Mouse (Mus musculus): ENCODE results near the gene Acsf3. TPM values are rescaled to one million over a fixed set of nuclear protein-coding genes. Genes with fewer than 3 reads are reported as not detected.
A peak's percentile ranks its signal among the peaks of the same experiment; 100 is the strongest.

Acsf3 gene
- total RNA-seq, 2 experiments from 2014 or later = 14.8 to 22.0 TPM

- no peak for DNase-seq (ENCODE audit: extremely low spot score in 1 of 2, low spot score in 1 of 2)
These were observed 31.8 kb downstream of the Acsf3 start for GRCm38 (mm10) chr8:122806956-122807538.

DNA sequence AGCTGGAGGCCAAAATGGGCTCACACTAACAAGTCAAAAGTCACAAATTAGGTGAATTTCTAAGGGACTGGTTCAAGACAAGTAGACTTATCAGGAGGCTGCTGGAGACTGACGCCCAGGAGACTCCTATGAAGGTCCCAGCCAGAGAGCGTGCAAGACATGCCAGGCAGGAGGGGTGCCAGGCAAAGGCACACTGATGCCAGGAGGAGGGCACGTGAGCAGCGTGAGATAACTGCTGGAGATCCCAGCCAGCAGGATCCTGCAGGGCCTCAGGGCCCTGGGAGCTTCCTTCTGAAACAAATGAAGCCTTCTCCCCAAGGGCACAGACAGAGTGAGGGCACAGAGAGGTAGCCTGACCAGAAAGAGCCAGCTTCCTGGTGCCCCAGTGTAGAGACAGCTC, 32.6 kb downstream of the Acsf3 start:
- no peak for DNase-seq (ENCODE audit: extremely low spot score in 1 of 2, low spot score in 1 of 2)

GRCm38 (mm10) chr8:122810376-122810775, 35.1 kb downstream of the Acsf3 start:
- DNase-seq (ENCODE audit: extremely low spot score in 1 of 2, low spot score in 1 of 2) = no peak

- DNase-seq (ENCODE audit: extremely low spot score in 1 of 2, low spot score in 1 of 2) = no peak
These were observed 36.7 kb downstream of the Acsf3 start for GRCm38 (mm10) chr8:122811870-122812494.

DNA sequence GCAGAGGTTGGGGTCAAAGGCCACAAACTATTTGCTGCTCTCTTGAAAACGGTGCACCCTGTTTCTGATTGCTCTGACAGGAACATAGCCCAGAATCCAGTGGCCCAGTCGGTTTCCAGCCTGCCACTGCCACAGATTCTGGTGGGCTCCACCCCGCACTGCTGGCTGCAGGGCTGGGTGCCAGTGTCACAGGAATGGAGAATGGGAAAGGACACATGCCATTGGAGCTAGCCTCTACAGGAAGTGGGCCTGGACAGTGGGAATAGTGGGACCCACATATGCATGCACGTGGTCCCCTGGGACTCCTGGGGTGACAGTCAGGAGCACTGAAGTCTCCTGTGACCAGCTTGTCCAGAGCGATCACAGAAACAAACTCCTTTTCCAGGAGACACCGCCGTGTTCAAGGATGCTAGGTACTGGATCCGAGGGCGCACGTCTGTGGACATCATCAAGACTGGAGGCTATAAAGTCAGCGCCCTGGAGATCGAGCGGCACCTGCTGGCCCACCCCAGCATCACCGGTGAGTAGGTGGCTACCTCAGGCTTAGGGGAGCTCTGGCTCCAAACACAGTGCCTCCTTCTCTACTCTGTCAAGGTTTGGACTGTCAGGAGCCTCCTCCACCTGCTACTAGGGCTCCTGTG, 37.4 kb downstream of the Acsf3 start:
- DNase-seq (ENCODE audit: extremely low spot score in 1 of 2, low spot score in 1 of 2) = no peak

GRCm38 (mm10) chr8:122814608-122815007, 39.3 kb downstream of the Acsf3 start:
- DNase-seq (ENCODE audit: extremely low spot score in 1 of 2, low spot score in 1 of 2) = no peak

GRCm38 (mm10) chr8:122816965-122817364, 41.7 kb downstream of the Acsf3 start:
- no peak for DNase-seq (ENCODE audit: extremely low spot score in 1 of 2, low spot score in 1 of 2)

DNA sequence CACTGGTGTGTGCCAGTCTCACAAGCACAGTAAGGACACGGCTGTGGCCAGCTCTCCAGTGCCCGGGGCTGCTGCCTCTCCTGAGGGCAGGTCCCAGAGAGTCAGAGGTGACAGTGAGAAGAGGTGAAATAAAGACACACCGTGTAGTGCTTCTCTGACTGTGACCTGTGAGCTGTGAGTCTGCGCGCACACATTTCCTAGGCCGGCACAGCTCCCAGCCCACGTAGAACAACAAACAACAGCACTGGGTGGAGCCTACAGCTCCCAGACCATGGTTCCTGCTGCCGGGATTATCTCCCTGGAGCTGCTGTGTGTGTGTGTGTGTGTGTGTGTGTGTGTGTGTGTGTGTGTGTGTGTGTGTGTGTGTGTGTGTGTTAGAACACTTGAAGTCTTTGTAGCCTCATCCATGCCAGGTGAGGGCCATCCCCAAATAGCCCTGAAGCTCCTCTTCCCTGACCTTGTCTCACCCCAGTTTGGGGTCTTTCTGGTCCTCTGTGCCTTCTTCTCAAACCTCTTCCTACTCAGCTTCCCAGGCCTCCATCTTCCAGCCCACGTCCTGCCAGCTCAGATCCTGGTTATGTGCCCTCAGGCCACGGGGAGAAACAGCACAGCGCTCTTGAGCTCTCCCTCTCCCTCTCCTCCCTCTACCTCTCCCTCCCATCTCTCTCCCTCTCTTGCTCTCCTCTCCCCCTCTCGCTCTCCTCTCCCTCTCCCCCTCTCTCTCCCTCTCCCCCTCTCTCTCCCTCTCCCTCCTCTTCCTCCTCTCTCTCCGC, 42.6 kb downstream of the Acsf3 start:
- DNase-seq (ENCODE audit: extremely low spot score in 1 of 2, low spot score in 1 of 2) = no peak

GRCm38 (mm10) chr8:122819776-122820175, 44.5 kb downstream of the Acsf3 start:
- DNase-seq (ENCODE audit: extremely low spot score in 1 of 2, low spot score in 1 of 2) = no peak

DNA sequence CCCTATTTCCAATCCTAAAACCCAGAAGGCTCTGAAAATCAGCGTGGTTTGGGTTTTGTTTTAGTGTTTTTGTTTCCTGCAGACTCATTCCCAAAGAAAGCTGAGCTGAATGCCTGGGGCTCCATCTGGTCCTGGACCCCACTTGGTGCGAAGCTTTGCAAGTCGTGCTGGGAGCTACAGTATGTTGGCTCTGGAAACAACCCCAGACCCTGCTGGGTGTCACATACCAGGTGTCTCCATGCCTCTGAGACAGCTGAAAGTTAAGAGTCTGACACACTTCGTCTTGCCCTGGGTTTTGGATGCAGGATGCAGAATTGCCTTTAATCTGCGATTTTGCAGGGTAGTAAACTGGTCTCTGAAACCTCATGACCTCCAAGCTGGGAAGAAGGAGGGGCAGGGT, 49.3 kb downstream of the Acsf3 start:
- DNase-seq (ENCODE audit: extremely low spot score in 1 of 2, low spot score in 1 of 2) = no peak

GRCm38 (mm10) chr8:122824986-122825385, 49.7 kb downstream of the Acsf3 start:
- DNase-seq (ENCODE audit: extremely low spot score in 1 of 2, low spot score in 1 of 2) = no peak

DNA sequence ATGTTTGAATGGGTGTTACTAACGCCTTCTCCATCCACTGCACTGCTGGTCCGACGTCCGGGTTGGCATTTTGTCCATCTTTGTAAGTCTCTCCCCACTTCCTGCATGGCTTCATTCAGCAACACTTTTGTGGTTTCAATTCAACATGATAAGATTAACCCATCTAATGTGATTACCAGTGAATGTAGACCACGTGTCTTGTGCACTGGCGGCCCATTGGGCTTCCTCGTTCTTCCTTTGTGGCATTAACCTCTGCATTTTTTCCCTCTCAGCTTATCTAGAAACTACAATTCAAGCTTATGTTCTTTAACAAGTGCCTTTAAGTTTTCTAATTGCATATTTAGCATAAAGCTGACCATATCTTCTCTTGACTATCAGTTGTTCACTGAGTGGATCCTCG, 50.1 kb downstream of the Acsf3 start:
- DNase-seq (ENCODE audit: extremely low spot score in 1 of 2, low spot score in 1 of 2) = no peak

DNA sequence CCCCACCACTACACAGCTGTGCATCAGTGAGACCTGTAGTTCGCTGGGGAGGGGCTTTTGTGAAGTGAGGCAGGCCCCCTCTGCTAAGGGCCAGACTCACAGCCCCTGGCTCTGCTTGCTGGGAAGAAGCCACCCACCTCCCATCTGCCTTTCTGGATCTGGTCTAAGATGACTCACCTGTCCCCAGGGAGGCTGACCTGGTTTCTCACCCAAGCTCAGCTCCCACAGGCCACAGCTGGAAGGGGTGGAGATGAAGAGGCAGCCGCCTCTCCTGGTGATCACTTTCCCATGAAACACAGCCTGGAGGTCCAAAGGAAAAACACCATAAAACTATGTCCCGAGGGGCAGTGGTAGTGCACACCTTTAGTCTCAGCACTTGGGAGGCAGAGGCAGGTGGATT, 54.1 kb downstream of the Acsf3 start:
- no peak for DNase-seq (ENCODE audit: extremely low spot score in 1 of 2, low spot score in 1 of 2)

- DNase-seq (ENCODE audit: extremely low spot score in 1 of 2, low spot score in 1 of 2) = peak; percentile 97 to 100
These were observed 55.2 kb downstream of the Acsf3 start for GRCm38 (mm10) chr8:122830349-122831061.

DNA sequence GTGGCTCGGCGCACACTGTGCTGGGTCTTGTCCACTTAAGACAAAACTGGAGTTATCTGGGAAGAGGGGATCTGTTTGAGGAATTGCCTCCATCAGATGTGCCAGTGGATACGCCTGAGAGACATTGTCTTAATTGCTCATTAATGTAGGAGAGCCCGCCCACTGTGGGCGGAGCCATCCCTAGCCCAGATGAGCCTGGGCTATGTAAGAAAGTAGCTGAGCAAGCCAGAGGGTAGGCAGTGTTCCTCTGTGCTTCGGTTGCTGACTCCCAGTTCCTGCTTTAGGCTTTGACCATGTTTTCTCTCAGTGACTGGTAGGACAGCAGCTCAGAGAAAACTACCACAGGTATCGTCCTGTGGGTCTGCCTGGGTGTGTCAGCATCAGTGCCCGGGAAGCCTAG, 59.1 kb downstream of the Acsf3 start:
- no peak for DNase-seq (ENCODE audit: extremely low spot score in 1 of 2, low spot score in 1 of 2)

DNA sequence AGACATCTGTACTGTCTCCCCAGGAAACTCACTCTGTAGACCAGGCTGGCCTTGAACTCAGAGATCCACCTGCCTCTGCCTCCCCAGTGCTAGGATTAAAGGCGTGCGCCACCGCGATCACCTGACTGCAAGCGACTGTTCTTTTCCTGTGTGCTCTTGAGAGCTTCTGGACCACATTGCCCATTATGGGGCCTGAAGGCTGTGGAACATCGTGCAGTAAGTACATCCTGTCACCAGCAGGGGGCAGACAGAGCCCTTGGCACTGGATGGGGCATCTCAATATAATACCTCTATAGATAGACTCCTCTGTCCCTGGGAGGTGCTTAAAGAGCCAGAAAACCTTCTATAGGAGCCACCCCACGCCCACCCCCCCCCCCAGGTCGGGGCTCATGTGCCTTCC, 59.7 kb downstream of the Acsf3 start:
- peak; percentile 51 to 81 for DNase-seq (ENCODE audit: extremely low spot score in 1 of 2, low spot score in 1 of 2)

DNA sequence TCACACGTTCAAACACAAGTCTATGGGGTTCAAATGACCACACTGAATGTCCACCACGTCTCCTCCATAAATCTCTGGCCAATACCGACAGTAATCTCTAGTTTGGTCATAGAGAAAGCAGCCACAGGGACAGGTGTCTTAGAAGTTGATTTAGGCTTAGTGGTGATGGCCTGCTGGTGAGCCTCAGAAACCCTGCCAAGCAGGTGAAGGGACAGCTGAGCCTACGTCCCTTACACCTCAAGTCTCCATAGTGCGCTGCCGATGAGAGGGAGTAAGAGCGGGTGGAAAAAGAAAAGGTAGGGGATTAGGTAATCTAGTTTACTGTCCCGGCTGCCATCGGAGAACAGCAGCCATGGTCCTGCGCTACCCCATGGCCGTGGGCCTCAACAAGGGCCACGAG, 60.9 kb downstream of the Acsf3 start:
- no peak for DNase-seq (ENCODE audit: extremely low spot score in 1 of 2, low spot score in 1 of 2)

GRCm38 (mm10) chr8:122836696-122837095, 61.4 kb downstream of the Acsf3 start:
- no peak for DNase-seq (ENCODE audit: extremely low spot score in 1 of 2, low spot score in 1 of 2)

GRCm38 (mm10) chr8:122844161-122844560, 68.9 kb downstream of the Acsf3 start:
- DNase-seq (ENCODE audit: extremely low spot score in 1 of 2, low spot score in 1 of 2) = no peak

GRCm38 (mm10) chr8:122845662-122846061, 70.4 kb downstream of the Acsf3 start:
- DNase-seq (ENCODE audit: extremely low spot score in 1 of 2, low spot score in 1 of 2) = no peak
